Mouse (Mus musculus): ENCODE measurements around the gene Rpl23a.

The Rpl23a gene

GRCm38 (mm10) chr11:78167257-78167959 is 16.0 kb downstream of the Rpl23a start:
- DNase-seq (ENCODE audit: low spot score in 2 of 2) = no peak

- DNase-seq (ENCODE audit: low spot score in 2 of 2) = no peak
Observed at GRCm38 (mm10) chr11:78166640-78167039, 16.7 kb downstream of the Rpl23a start.

GRCm38 (mm10) chr11:78166161-78166560 is 17.2 kb downstream of the Rpl23a start:
- no peak for DNase-seq (ENCODE audit: low spot score in 2 of 2)

GRCm38 (mm10) chr11:78165761-78166109 is 17.6 kb downstream of the Rpl23a start:
- peak; percentile 65 to 70 for DNase-seq (ENCODE audit: low spot score in 2 of 2)

- peak; percentile 76 to 83 for DNase-seq (ENCODE audit: low spot score in 2 of 2)
Observed at GRCm38 (mm10) chr11:78164924-78165760, 18.2 kb downstream of the Rpl23a start, which contains the start of gene Traf4. TSS of gene Traf4 (minus strand) at chr11:78165589.

GRCm38 (mm10) chr11:78164604-78164923 is 18.8 kb downstream of the Rpl23a start:
- DNase-seq (ENCODE audit: low spot score in 2 of 2) = no peak

GRCm38 (mm10) chr11:78163681-78164603 is 19.4 kb downstream of the Rpl23a start:
- DNase-seq (ENCODE audit: low spot score in 2 of 2) = peak; percentile 68 to 74

- DNase-seq (ENCODE audit: low spot score in 2 of 2) = no peak
Observed at GRCm38 (mm10) chr11:78163045-78163444, 20.3 kb downstream of the Rpl23a start.

- no peak for DNase-seq (ENCODE audit: low spot score in 2 of 2)
Observed at GRCm38 (mm10) chr11:78162504-78162903, 20.9 kb downstream of the Rpl23a start.

- no peak for DNase-seq (ENCODE audit: low spot score in 2 of 2)
Observed at GRCm38 (mm10) chr11:78161968-78162367, 21.4 kb downstream of the Rpl23a start.

- no peak for DNase-seq (ENCODE audit: low spot score in 2 of 2)
Observed at GRCm38 (mm10) chr11:78161169-78161568, 22.2 kb downstream of the Rpl23a start.

- no peak for DNase-seq (ENCODE audit: low spot score in 2 of 2)
Observed at GRCm38 (mm10) chr11:78160675-78161074, 22.7 kb downstream of the Rpl23a start.

GRCm38 (mm10) chr11:78160171-78160570 is 23.2 kb downstream of the Rpl23a start:
- DNase-seq (ENCODE audit: low spot score in 2 of 2) = no peak

GRCm38 (mm10) chr11:78159557-78159956 is 23.8 kb downstream of the Rpl23a start:
- DNase-seq (ENCODE audit: low spot score in 2 of 2) = no peak

- DNase-seq (ENCODE audit: low spot score in 2 of 2) = peak; percentile 70 to 82
Observed at GRCm38 (mm10) chr11:78159096-78159495, 24.3 kb downstream of the Rpl23a start.

- no peak for DNase-seq (ENCODE audit: low spot score in 2 of 2)
Observed at GRCm38 (mm10) chr11:78156156-78156699, 27.2 kb downstream of the Rpl23a start.

GRCm38 (mm10) chr11:78155674-78156073 is 27.7 kb downstream of the Rpl23a start:
- DNase-seq (ENCODE audit: low spot score in 2 of 2) = no peak

- no peak for DNase-seq (ENCODE audit: low spot score in 2 of 2)
Observed at GRCm38 (mm10) chr11:78153778-78154177, 29.6 kb downstream of the Rpl23a start.

- no peak for DNase-seq (ENCODE audit: low spot score in 2 of 2)
Observed at GRCm38 (mm10) chr11:78152299-78153231, 30.8 kb downstream of the Rpl23a start.

- DNase-seq (ENCODE audit: low spot score in 2 of 2) = no peak
Observed at GRCm38 (mm10) chr11:78151161-78151560, 32.2 kb downstream of the Rpl23a start.

All from urinary bladder, postnatal 4 days (tissue).